Mouse (Mus musculus) kidney, embryonic 14.5 days (tissue): Measurements from ENCODE around the gene Btbd1. TPM values are rescaled to one million over a fixed set of nuclear protein-coding genes. Genes with fewer than 3 reads are reported as not detected.

Experiments
- ATAC-seq: fragments of 200-750 bp; cut with Nextera tagmentation; 2 replicates; pipeline ENCODE4 v1.8.0; 2017; ENCODE audit warnings: moderate number of reproducible peaks, mild to moderate bottlenecking, moderate TSS enrichment, moderate library complexity; ENCODE audit not compliant: low FRiP score, low TSS enrichment
- H3K27ac ChIP-seq: fragments of 300-500 bp; sonication (generic); 2 replicates; pipeline ENCODE4 v1.5.1; 2014; ENCODE audit warnings: low read depth, mild to moderate bottlenecking, low read length, moderate library complexity, mixed read lengths
- H3K27me3 ChIP-seq: fragments of 300-500 bp; sonication (generic); 2 replicates; pipeline ENCODE4 v1.6.1; 2014; ENCODE audit warnings: mild to moderate bottlenecking, low read length; ENCODE audit not compliant: control insufficient read depth, insufficient read depth
- H3K36me3 ChIP-seq: fragments of 300-500 bp; sonication (generic); 2 replicates; pipeline ENCODE4 v1.6.1; 2014; ENCODE audit warnings: low read length, mixed read lengths; ENCODE audit not compliant: control insufficient read depth, insufficient read depth
- H3K4me1 ChIP-seq: fragments of 300-500 bp; sonication (generic); 2 replicates; pipeline ENCODE4 v1.6.1; 2014; ENCODE audit warnings: low read length, mixed read lengths; ENCODE audit not compliant: control insufficient read depth, insufficient read depth
- H3K4me2 ChIP-seq: fragments of 300-500 bp; sonication (generic); replicated peaks from 2 replicates; pipeline ENCODE4 v1.6.1; 2014; ENCODE audit warnings: low read depth, mild to moderate bottlenecking, low read length
- H3K4me3 ChIP-seq: fragments of 300-500 bp; sonication (generic); 2 replicates; pipeline ENCODE4 v1.5.1; 2014; ENCODE audit warnings: mild to moderate bottlenecking, low read length
- H3K9ac ChIP-seq: fragments of 300-500 bp; sonication (generic); 2 replicates; pipeline ENCODE4 v1.6.1; 2014; ENCODE audit warnings: low read depth, mild to moderate bottlenecking, low read length, moderate library complexity
- H3K9me3 ChIP-seq: fragments of 300-500 bp; sonication (generic); 2 replicates; pipeline ENCODE4 v1.6.1; 2016; ENCODE audit warnings: low read length; ENCODE audit not compliant: control insufficient read depth
- WGBS: fragments of 180-500 bp; shearing (Covaris S2); extraction: QIAGEN DNeasy Blood & Tissue Kit; methylation state at CpG from one replicate; pipeline ENCODE4 v1.1.7; 2014; 5-methylcytosine and 5-hydroxymethylcytosine counted together
- polyA plus RNA-seq: library from polyadenylated mRNA; unstranded; fragments of >200 nt; fragmentation: Nextera tagmentation; extraction: Ambion mirVana; gene quantifications from 2 replicates; pipeline ENCODE4 v1.2.1, GENCODE M21; 2014

Btbd1 gene
- polyA plus RNA-seq, result 54.7 and 88.8 TPM in 2 replicates

DNA sequence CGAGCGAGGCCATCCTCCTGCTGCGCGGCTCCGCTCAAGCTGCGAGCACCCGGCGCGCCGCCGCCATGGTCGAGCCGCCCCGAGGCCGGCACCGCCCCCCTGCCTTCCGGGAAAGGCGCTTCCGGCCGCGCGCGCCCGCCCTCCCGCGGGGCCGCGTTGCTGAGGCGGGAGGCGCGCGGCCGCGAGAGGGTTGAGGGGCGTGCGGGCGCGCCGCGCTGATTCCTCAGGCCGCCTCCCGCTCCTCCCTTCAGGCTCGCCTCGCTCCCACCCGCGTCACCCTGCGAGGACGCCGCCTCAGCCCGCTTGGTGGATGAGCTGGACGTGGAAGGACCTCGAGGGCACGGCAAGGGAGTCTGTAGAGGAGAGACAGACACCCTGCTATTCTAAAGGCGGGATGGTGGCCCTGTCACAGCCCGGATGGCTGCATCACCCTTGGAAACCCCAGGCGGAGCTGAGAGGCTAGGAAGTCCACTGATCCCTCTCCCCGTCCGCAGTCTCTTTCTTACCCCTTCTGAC lies at the start of gene Btbd1:
Btbd1 (minus strand) TSS at position 53 of the 516 bp plus-strand sequence.
- H3K36me3 ChIP-seq, result no peaks in the 10 kb centered on the region; the same call in 1 of the 2 replicates
- 2% methylated on average over 39 of the region's 58 CpGs for WGBS
- H3K4me3 ChIP-seq, result peak within 1 kb of the TSS; percentile 82
- H3K9me3 ChIP-seq, result no peaks in the 10 kb centered on the region
- H3K9ac ChIP-seq, result peak within 1 kb of the TSS; percentile 89
- peaks cover 32% of the 10 kb centered on the region for H3K4me1 ChIP-seq
- H3K4me2 ChIP-seq, result peak within 1 kb of the TSS; percentile 77
- peak; percentile 96 for ATAC-seq
- no peaks in the 10 kb centered on the region for H3K27me3 ChIP-seq
- peak within 1 kb of the TSS; percentile 92 for H3K27ac ChIP-seq

DNA sequence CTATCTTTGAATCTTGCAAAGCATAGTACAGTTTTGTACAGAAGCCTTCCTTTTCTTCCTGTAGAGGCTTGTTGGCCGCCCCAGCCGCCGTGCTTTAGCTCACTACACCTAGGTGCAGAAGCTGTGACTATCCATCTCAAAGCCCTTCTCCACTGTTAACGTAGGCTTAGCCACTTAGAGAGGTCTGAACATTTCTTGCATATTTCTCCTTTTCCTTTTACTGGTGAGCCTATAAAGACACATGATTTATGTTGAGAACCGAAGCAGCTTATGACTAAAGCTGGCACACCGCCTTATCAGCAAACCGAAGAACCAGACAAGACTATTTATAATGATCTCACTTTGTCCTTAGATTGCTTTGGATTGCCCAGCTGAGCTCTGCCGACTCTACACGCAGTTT lies 46.1 kb upstream of the Btbd1 start:
- H3K4me1 ChIP-seq, result no peaks in the 10 kb centered on the region
- no peak overlapping the region for H3K4me2 ChIP-seq
- ATAC-seq, result no peak
- H3K9ac ChIP-seq, result no peak overlapping the region
- no peaks in the 10 kb centered on the region for H3K27me3 ChIP-seq
- H3K36me3 ChIP-seq, result no peaks in the 10 kb centered on the region
- H3K9me3 ChIP-seq, result no peaks in the 10 kb centered on the region
- no peak overlapping the region for H3K4me3 ChIP-seq
- 75% methylated on average over 9 of the region's 9 CpGs for WGBS
- no peak overlapping the region for H3K27ac ChIP-seq

- Histone ChIP-seq H3K36me3 (no peaks in the 10 kb centered on the region), H3K27me3 (no peaks in the 10 kb centered on the region), H3K9me3 (no peaks in the 10 kb centered on the region), H3K4me1 (no peaks in the 10 kb centered on the region), H3K4me3 (no peak overlapping the region), H3K9ac (no peak overlapping the region), H3K4me2 (no peak overlapping the region), H3K27ac (no peak overlapping the region)
- WGBS, result 79% methylated on average over 6 of the region's 6 CpGs
- ATAC-seq, result no peak
Measured at GRCm38 (mm10) chr7:81874636-81875035, 45.4 kb upstream of the Btbd1 start.

DNA sequence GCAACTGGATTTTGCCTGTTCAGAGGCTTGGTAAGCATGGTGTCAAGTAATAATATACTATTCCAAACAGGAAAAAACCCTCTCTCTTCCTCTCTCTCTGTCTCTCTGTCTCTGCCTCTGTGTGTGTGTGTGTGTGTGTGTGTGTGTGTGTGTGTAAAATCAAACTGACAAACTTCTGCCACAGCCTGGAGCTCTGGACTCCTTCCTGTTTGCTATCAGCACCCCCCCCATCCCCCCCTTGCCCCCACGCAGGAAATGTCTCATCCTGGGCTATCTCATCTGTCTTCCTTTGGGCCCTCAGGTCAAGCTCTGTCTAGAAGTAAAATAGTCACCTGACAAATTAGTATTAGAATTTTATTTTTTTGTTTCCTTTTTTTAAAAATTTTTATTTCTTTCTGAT lies 44.6 kb upstream of the Btbd1 start:
- no peaks in the 10 kb centered on the region for H3K9me3 ChIP-seq
- no peak overlapping the region for H3K27ac ChIP-seq
- no peak overlapping the region for H3K4me3 ChIP-seq
- no peak overlapping the region for H3K9ac ChIP-seq
- H3K4me1 ChIP-seq, result no peaks in the 10 kb centered on the region
- H3K36me3 ChIP-seq, result no peaks in the 10 kb centered on the region
- H3K4me2 ChIP-seq, result no peak overlapping the region
- WGBS, result 36% methylated on average over 1 of the region's 1 CpGs
- ATAC-seq, result no peak
- H3K27me3 ChIP-seq, result no peaks in the 10 kb centered on the region

GRCm38 (mm10) chr7:81872493-81873013 lies 43.3 kb upstream of the Btbd1 start:
- ATAC-seq, result no peak
- Histone ChIP-seq H3K9me3 (no peaks in the 10 kb centered on the region), H3K4me1 (no peaks in the 10 kb centered on the region), H3K4me3 (no peak overlapping the region), H3K27me3 (no peaks in the 10 kb centered on the region), H3K9ac (no peak overlapping the region), H3K27ac (no peak overlapping the region), H3K4me2 (no peak overlapping the region), H3K36me3 (no peaks in the 10 kb centered on the region)
- WGBS, result 63% methylated on average over 13 of the region's 13 CpGs

DNA sequence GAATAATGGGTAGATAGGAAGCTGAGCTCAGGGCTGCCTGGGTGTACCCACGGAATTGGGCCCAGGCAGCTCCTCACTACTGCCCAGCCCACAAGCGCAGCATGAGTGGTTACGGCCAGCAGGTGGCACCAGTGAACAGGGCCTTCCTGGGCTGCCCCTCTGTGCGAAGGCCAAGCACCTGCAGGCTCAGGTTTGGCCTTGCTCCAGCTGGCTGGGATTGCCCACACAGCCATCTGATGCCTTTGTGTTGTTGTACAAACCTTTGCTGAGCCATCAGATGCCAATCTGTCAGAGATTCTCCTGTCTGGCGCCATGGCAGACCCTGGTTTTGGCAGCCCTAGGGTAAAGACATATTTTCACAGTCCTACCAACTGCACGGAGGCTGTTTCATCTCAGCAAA lies 38.9 kb upstream of the Btbd1 start:
- Histone ChIP-seq H3K4me1 (no peaks in the 10 kb centered on the region; the same call in 1 of the 2 replicates), H3K27ac (no peak overlapping the region), H3K4me3 (no peak overlapping the region), H3K9ac (no peak overlapping the region), H3K9me3 (no peaks in the 10 kb centered on the region), H3K27me3 (no peaks in the 10 kb centered on the region), H3K36me3 (no peaks in the 10 kb centered on the region), H3K4me2 (no peak overlapping the region)
- ATAC-seq, result peak; percentile 81
- WGBS, result 36% methylated on average over 6 of the region's 6 CpGs

DNA sequence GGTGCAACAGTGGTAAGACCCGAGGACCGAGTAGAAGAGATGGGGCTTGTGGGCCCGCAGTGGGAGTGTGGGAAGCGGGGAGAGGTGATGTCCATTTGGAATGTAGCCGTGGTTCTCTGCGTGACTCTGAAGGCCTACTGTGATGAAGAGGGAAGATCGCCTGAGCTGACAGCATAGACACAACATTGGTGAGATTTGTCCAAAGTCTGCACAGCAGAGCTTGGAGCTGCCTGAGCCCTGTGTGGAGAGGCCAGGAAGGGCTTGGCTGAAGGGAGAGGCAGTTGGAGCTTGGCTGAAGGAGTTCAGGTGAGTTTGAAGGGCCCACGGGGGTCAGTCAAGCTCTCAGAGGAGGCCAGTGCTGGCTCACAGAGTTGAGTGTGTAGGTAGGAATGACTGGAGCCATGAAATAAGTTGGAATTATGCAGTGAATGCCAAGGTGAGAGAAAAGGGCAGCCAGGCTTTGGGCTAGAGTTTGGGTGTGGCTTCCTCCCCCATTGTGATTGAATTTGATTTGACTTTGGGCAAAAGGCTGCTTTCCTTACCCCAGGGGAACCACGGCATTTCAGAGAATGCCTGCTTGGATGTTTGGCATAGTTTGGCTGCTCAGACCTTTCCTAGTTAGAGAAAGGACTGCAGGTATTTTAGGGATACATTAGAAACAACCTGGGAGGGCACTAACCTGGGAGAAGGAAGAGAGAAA lies 38.1 kb upstream of the Btbd1 start:
- Histone ChIP-seq H3K4me2 (no peak overlapping the region), H3K9ac (no peak overlapping the region), H3K36me3 (no peaks in the 10 kb centered on the region), H3K4me3 (no peak overlapping the region), H3K4me1 (no peaks in the 10 kb centered on the region; the same call in 1 of the 2 replicates), H3K27ac (no peak overlapping the region), H3K27me3 (no peaks in the 10 kb centered on the region), H3K9me3 (no peaks in the 10 kb centered on the region)
- ATAC-seq, result no peak
- 86% methylated on average over 9 of the region's 9 CpGs for WGBS

DNA sequence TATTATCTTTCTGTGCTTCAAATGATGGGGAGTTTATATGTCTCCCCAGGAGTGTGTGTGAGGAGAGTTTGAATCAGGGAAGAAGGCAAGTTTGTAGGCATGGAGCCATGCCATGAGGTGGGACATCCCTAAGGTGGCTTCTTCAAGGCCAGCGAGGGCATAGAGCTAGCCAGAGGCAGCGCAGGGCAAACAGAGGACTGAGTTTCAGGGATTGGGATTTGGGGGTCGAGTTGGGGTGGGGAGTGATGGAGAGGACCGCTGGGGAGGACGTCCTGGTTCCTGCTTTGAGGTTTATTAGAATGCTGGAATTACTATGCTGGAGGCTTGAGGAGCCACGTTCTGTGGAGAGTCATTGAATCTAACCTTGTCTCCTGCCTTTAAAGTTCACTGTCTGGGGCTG lies 36.7 kb upstream of the Btbd1 start:
- H3K4me1 ChIP-seq, result no peaks in the 10 kb centered on the region; the same call in 1 of the 2 replicates
- no peak overlapping the region for H3K27ac ChIP-seq
- no peaks in the 10 kb centered on the region for H3K9me3 ChIP-seq
- no peak overlapping the region for H3K4me2 ChIP-seq
- no peaks in the 10 kb centered on the region for H3K27me3 ChIP-seq
- H3K36me3 ChIP-seq, result no peaks in the 10 kb centered on the region
- no peak for ATAC-seq
- WGBS, result 91% methylated on average over 6 of the region's 6 CpGs
- H3K9ac ChIP-seq, result no peak overlapping the region
- no peak overlapping the region for H3K4me3 ChIP-seq

GRCm38 (mm10) chr7:81864552-81864951 lies 35.3 kb upstream of the Btbd1 start:
- no peak for ATAC-seq
- H3K9ac ChIP-seq, result no peak overlapping the region
- H3K4me2 ChIP-seq, result no peak overlapping the region
- no peak overlapping the region for H3K4me3 ChIP-seq
- H3K36me3 ChIP-seq, result no peaks in the 10 kb centered on the region
- H3K9me3 ChIP-seq, result no peaks in the 10 kb centered on the region
- WGBS, result 87% methylated on average over 6 of the region's 6 CpGs
- H3K27me3 ChIP-seq, result no peaks in the 10 kb centered on the region; the same call in 1 of the 2 replicates
- no peaks in the 10 kb centered on the region; the same call in 1 of the 2 replicates for H3K4me1 ChIP-seq
- no peak overlapping the region for H3K27ac ChIP-seq
